Mouse (Mus musculus) forebrain, postnatal 0 days (tissue): ENCODE measurements around the gene Arhgap6. TPM values are rescaled to one million over a fixed set of nuclear protein-coding genes. Genes with fewer than 3 reads are reported as not detected.

Experiments used
- ATAC-seq: fragments of 200-750 bp; cut with Nextera tagmentation; 2 replicates; pipeline ENCODE4 v1.8.0; 2017; ENCODE audit warnings: mild to moderate bottlenecking, moderate library complexity
- DNase-seq: peaks from one replicate; pipeline ENCODE4 v3.0.0-alpha.2; 2015
- H3K27ac ChIP-seq: fragments of 300-500 bp; sonication (generic); 2 replicates; pipeline ENCODE4 v1.5.1; 2014; ENCODE audit warnings: low read depth, mild to moderate bottlenecking, antibody characterized with exemption, low read length, moderate library complexity, mixed read lengths
- H3K27me3 ChIP-seq: fragments of 300-500 bp; sonication (generic); 2 replicates; pipeline ENCODE4 v1.6.1; 2014; ENCODE audit warnings: mild to moderate bottlenecking, low read length, mixed read lengths; ENCODE audit not compliant: insufficient read depth
- H3K36me3 ChIP-seq: fragments of 300-500 bp; sonication (generic); 2 replicates; pipeline ENCODE4 v1.6.1; 2014; ENCODE audit warnings: mild to moderate bottlenecking, moderate library complexity; ENCODE audit not compliant: insufficient read depth
- H3K4me1 ChIP-seq: fragments of 300-500 bp; sonication (generic); 2 replicates; pipeline ENCODE4 v1.6.1; 2014; ENCODE audit warnings: antibody characterized with exemption; ENCODE audit not compliant: insufficient read depth
- H3K4me2 ChIP-seq: fragments of 300-500 bp; sonication (generic); 2 replicates; pipeline ENCODE4 v1.6.1; 2014; ENCODE audit warnings: low read depth, mild to moderate bottlenecking, moderate library complexity
- H3K4me3 ChIP-seq: fragments of 300-500 bp; sonication (generic); 2 replicates; pipeline ENCODE4 v1.5.1; 2014; ENCODE audit warnings: low read depth, low read length, mixed read lengths
- H3K9ac ChIP-seq: fragments of 300-500 bp; sonication (generic); 2 replicates; pipeline ENCODE4 v1.6.1; 2014; ENCODE audit warnings: mild to moderate bottlenecking
- H3K9me3 ChIP-seq: fragments of 300-500 bp; sonication (generic); 2 replicates; pipeline ENCODE4 v1.6.1; 2016; ENCODE audit warnings: low read length
- CTCF ChIP-seq: sonication (generic); IDR thresholded peaks from 2 replicates; pipeline ENCODE4 v1.5.1; 2016; ENCODE audit warnings: antibody characterized with exemption, control low read depth, low read depth
- WGBS: fragments of 180-500 bp; shearing (Covaris S2); extraction: QIAGEN DNeasy Blood & Tissue Kit; methylation state at CpG from one replicate; pipeline ENCODE4 v1.1.7; 2014; 5-methylcytosine and 5-hydroxymethylcytosine counted together
- polyA plus RNA-seq: library from polyadenylated mRNA; unstranded; fragments of >200 nt; fragmentation: Nextera tagmentation; extraction: Ambion mirVana; gene quantifications from 2 replicates; pipeline ENCODE4 v1.2.1, GENCODE M21; 2015
- total RNA-seq: library from RNA; depleted of rRNA; stranded (reverse); fragments of >200 nt; gene quantifications from 2 replicates; pipeline ENCODE4 v1.2.3, GENCODE M21; 2014

Gene Arhgap6
- total and polyA plus RNA-seq, 2 experiments from 2014 or later = 1.3 to 4.0 TPM

- Histone ChIP-seq H3K4me2 (no peak overlapping the region), H3K36me3 (no peaks in the 10 kb centered on the region), H3K27ac (no peak overlapping the region), H3K4me3 (no peak overlapping the region), H3K9ac (no peak overlapping the region), H3K4me1 (no peaks in the 10 kb centered on the region), H3K27me3 (no peaks in the 10 kb centered on the region), H3K9me3 (no peaks in the 10 kb centered on the region)
- no peak for TF ChIP-seq CTCF
- ATAC-seq (no peak), DNase-seq (no peak)
- WGBS = 83% methylated on average over 3 of the region's 3 CpGs
Measured at GRCm38 (mm10) chrX:169222357-169223062, 427.6 kb downstream of the Arhgap6 start.

- no peaks in the 10 kb centered on the region for H3K4me1 ChIP-seq
- 68% methylated on average over 1 of the region's 1 CpGs for WGBS
- ATAC-seq = no peak
Measured at GRCm38 (mm10) chrX:169255915-169256314, 461.0 kb downstream of the Arhgap6 start.

GRCm38 (mm10) chrX:169256741-169257140, 461.8 kb downstream of the Arhgap6 start:
- Histone ChIP-seq H3K4me1 (no peaks in the 10 kb centered on the region), H3K27ac (no peak overlapping the region), H3K4me3 (no peak overlapping the region), H3K9me3 (no peaks in the 10 kb centered on the region), H3K36me3 (no peaks in the 10 kb centered on the region), H3K27me3 (no peaks in the 10 kb centered on the region), H3K9ac (no peak overlapping the region), H3K4me2 (no peak overlapping the region)
- no peak for TF ChIP-seq CTCF
- no peak for DNase-seq
- ATAC-seq = no peak

More at GRCm38 (mm10) chrX:169255915-169256314, 461.0 kb downstream of the Arhgap6 start:
- no peak overlapping the region for H3K4me3 ChIP-seq
- no peaks in the 10 kb centered on the region for H3K27me3 ChIP-seq
- no peak for DNase-seq
- no peak for TF ChIP-seq CTCF
- H3K9ac ChIP-seq = no peak overlapping the region
- H3K27ac ChIP-seq = no peak overlapping the region
- no peaks in the 10 kb centered on the region for H3K36me3 ChIP-seq
- H3K4me2 ChIP-seq = no peak overlapping the region
- H3K9me3 ChIP-seq = no peaks in the 10 kb centered on the region

GRCm38 (mm10) chrX:169261034-169261433, 466.1 kb downstream of the Arhgap6 start:
- H3K36me3 ChIP-seq = no peaks in the 10 kb centered on the region
- H3K4me2 ChIP-seq = no peak overlapping the region
- ATAC-seq (no peak), DNase-seq (no peak)
- no peak overlapping the region for H3K27ac ChIP-seq
- no peaks in the 10 kb centered on the region for H3K27me3 ChIP-seq
- no peak overlapping the region for H3K9ac ChIP-seq
- no peak overlapping the region for H3K4me3 ChIP-seq
- TF ChIP-seq CTCF = no peak
- H3K4me1 ChIP-seq = no peaks in the 10 kb centered on the region
- whole genome bisulfite sequencing = 80% methylated on average over 3 of the region's 3 CpGs
- no peaks in the 10 kb centered on the region for H3K9me3 ChIP-seq

GRCm38 (mm10) chrX:169262212-169262611, 467.3 kb downstream of the Arhgap6 start:
- no peak for TF ChIP-seq CTCF
- Histone ChIP-seq H3K4me2 (no peak overlapping the region), H3K36me3 (no peaks in the 10 kb centered on the region), H3K9ac (no peak overlapping the region), H3K9me3 (no peaks in the 10 kb centered on the region), H3K27ac (no peak overlapping the region), H3K27me3 (no peaks in the 10 kb centered on the region), H3K4me1 (no peaks in the 10 kb centered on the region), H3K4me3 (no peak overlapping the region)
- DNase-seq (no peak), ATAC-seq (no peak)
- WGBS = 75% methylated on average over 2 of the region's 2 CpGs

- H3K27me3 ChIP-seq = no peaks in the 10 kb centered on the region
- H3K4me3 ChIP-seq = no peak overlapping the region
- TF ChIP-seq CTCF = no peak
- WGBS = 76% methylated on average over 8 of the region's 8 CpGs
- no peak overlapping the region for H3K4me2 ChIP-seq
- H3K27ac ChIP-seq = no peak overlapping the region
- DNase-seq = no peak
- no peaks in the 10 kb centered on the region for H3K9me3 ChIP-seq
- H3K4me1 ChIP-seq = no peaks in the 10 kb centered on the region
- ATAC-seq = no peak
- H3K36me3 ChIP-seq = no peaks in the 10 kb centered on the region
- no peak overlapping the region for H3K9ac ChIP-seq
Measured at GRCm38 (mm10) chrX:169263433-169264172, 468.7 kb downstream of the Arhgap6 start.

GRCm38 (mm10) chrX:169299579-169299978, 504.7 kb downstream of the Arhgap6 start:
- peak; percentile 82 for ATAC-seq
- no peak overlapping the region for H3K4me2 ChIP-seq
- H3K9ac ChIP-seq = no peak overlapping the region
- no peaks in the 10 kb centered on the region for H3K9me3 ChIP-seq
- WGBS = 70% methylated on average over 4 of the region's 4 CpGs
- peak; percentile 75 for TF ChIP-seq CTCF
- no peak overlapping the region for H3K27ac ChIP-seq
- DNase-seq = peak; percentile 65
- H3K27me3 ChIP-seq = no peaks in the 10 kb centered on the region
- no peaks in the 10 kb centered on the region for H3K36me3 ChIP-seq
- no peaks in the 10 kb centered on the region for H3K4me1 ChIP-seq
- no peak overlapping the region for H3K4me3 ChIP-seq
